Mouse (Mus musculus): ENCODE data around the gene Mgat5.

GRCm38 (mm10) chr1:127408957-127409423 is 204.2 kb downstream of the Mgat5 start:
- TF ChIP-seq TAL1 (IDR thresholded peaks at IDR 0.05; ENCODE audit: low read length) (no peak), GATA1 (IDR thresholded peaks at IDR 0.05; ENCODE audit: low read length) (no peak)

Data from erythroblast, embryonic 14.5 days (primary cell).